Mouse (Mus musculus): ENCODE results near the gene Slc25a11. TPM values are rescaled to one million over a fixed set of nuclear protein-coding genes. Genes with fewer than 3 reads are reported as not detected.

Gene Slc25a11
- polyA plus RNA-seq, 2 experiments: 39.0 to 60.8 TPM

DNA sequence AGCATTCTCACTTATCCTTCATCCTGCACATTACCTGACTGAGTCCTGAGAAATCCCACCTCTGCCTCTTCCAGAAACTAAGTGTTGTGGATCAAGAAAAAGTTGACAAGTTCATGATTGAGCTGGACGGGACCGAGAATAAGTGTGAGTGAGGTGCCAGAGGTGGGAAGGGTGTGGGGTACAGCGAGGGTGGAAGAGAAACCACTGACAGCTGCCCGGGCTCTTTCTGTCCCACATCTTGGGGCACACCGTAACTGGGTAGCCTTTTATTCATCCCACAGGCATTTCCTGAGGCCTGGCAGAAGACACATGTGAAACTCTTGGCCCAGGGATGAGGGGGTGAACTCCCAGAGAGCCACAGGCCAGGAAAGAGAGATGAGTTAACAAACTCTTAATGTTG lies 11.2 kb upstream of the Slc25a11 start:
- no peak overlapping the region for H3K9ac ChIP-seq (replicated peaks)
- no peaks in the 10 kb centered on the region for H3K9me3 ChIP-seq (ENCODE audit: control insufficient read depth, low read length)
- peaks cover 5% of the 10 kb centered on the region for H3K36me3 ChIP-seq (replicated peaks; ENCODE audit: control insufficient read depth, insufficient read depth, low read depth)
- H3K27ac ChIP-seq: no peak overlapping the region
- peaks cover 15 to 20% of the 10 kb centered on the region in 2 experiments for H3K4me1 ChIP-seq (replicated peaks; ENCODE audit: control insufficient read depth in 2 of 2, insufficient read depth in 2 of 2, low read length in 1 of 2)
- no peaks in the 10 kb centered on the region; the same call in 1 of the 2 replicates for H3K27me3 ChIP-seq (ENCODE audit: control insufficient read depth, insufficient read depth, low read length)
- no peak for TF ChIP-seq EP300 (IDR thresholded peaks at IDR 0.05; ENCODE audit: low read depth)
- no peak for TF ChIP-seq CTCF (IDR thresholded peaks at IDR 0.05; ENCODE audit: low read depth)
- whole genome bisulfite sequencing (ENCODE audit: insufficient replicate concordance): 68% methylated on average over 5 of the region's 5 CpGs
- ATAC-seq (ENCODE audit: insufficient read depth) (no peak), DNase-seq (ENCODE audit: low read depth in 3 of 3, low spot score in 3 of 3) (no peak)
- no peak overlapping the region for H3K4me2 ChIP-seq (ENCODE audit: low read depth)
- no peak overlapping the region for H3K4me3 ChIP-seq (ENCODE audit: insufficient read depth in 1 of 2, low read depth in 2 of 2, low read length in 2 of 2)

DNA sequence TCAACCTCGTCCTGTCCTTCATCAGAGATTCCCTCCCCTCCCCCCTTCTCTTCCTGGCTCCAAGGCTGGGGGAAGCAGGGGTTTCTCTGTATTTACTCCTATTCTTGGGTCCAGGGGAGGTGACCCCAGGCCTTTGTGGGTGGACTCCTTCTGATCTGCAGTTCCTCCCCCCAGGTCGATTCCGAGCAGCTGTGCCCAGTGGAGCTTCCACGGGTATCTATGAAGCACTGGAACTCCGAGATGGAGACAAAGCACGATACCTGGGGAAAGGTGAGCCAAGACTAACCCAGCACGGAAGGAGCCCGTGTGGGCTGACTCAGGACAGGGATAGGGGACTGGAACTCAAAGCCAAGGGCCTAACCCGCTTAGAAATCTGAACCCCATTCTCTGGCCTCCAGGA lies 10.7 kb upstream of the Slc25a11 start:
- WGBS (ENCODE audit: insufficient replicate concordance): 73% methylated on average over 9 of the region's 9 CpGs
- peaks cover 2% of the 10 kb centered on the region for H3K36me3 ChIP-seq (replicated peaks; ENCODE audit: control insufficient read depth, insufficient read depth, low read depth)

DNA sequence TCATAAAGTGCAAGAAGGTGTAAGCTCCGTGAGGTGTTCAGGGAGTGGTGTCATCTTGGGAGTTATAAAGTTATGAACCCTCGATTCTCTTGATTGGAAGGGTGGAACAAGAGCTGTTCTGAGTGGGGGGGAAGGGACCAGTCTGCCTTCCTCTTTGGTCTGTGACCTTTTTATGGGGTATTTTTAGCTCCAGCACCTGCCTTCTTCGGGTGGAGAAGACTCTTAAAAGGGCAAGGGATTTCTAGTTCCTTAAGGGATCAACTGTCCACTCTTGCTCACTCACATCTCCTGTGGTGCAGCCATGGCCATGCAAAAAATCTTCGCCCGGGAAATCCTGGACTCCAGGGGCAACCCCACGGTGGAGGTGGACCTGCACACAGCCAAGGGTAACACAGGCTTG lies 10.3 kb upstream of the Slc25a11 start:
- 50% methylated on average over 6 of the region's 6 CpGs for WGBS (ENCODE audit: insufficient replicate concordance)
- Histone ChIP-seq H3K9me3 (ENCODE audit: control insufficient read depth, low read length) (no peaks in the 10 kb centered on the region), H3K27ac (no peak overlapping the region), H3K4me1 (replicated peaks; ENCODE audit: control insufficient read depth in 2 of 2, insufficient read depth in 2 of 2, low read length in 1 of 2) (peaks cover 19 to 20% of the 10 kb centered on the region in 2 experiments), H3K4me2 (ENCODE audit: low read depth) (no peak overlapping the region), H3K9ac (replicated peaks) (no peak overlapping the region), H3K36me3 (replicated peaks; ENCODE audit: control insufficient read depth, insufficient read depth, low read depth) (peaks cover 4% of the 10 kb centered on the region), H3K4me3 (ENCODE audit: insufficient read depth in 1 of 2, low read depth in 2 of 2, low read length in 2 of 2) (no peak overlapping the region), H3K27me3 (ENCODE audit: control insufficient read depth, insufficient read depth, low read length) (no peaks in the 10 kb centered on the region; the same call in 1 of the 2 replicates)
- ATAC-seq (ENCODE audit: insufficient read depth) (no peak), DNase-seq (ENCODE audit: low read depth in 3 of 3, low spot score in 3 of 3) (no peak)
- no peak for TF ChIP-seq EP300 (IDR thresholded peaks at IDR 0.05; ENCODE audit: low read depth)
- TF ChIP-seq CTCF (IDR thresholded peaks at IDR 0.05; ENCODE audit: low read depth): no peak

More for the DNA sequence above, 10.7 kb upstream of the Slc25a11 start:
- DNase-seq (ENCODE audit: low read depth in 3 of 3, low spot score in 3 of 3): no peak
- no peaks in the 10 kb centered on the region for H3K9me3 ChIP-seq (ENCODE audit: control insufficient read depth, low read length)
- TF ChIP-seq CTCF (IDR thresholded peaks at IDR 0.05; ENCODE audit: low read depth) (no peak), EP300 (IDR thresholded peaks at IDR 0.05; ENCODE audit: low read depth) (no peak)
- no peak for ATAC-seq (ENCODE audit: insufficient read depth)
- no peak overlapping the region for H3K4me2 ChIP-seq (ENCODE audit: low read depth)
- H3K27me3 ChIP-seq (ENCODE audit: control insufficient read depth, insufficient read depth, low read length): no peaks in the 10 kb centered on the region; the same call in 1 of the 2 replicates
- H3K27ac ChIP-seq: no peak overlapping the region
- H3K4me3 ChIP-seq (ENCODE audit: insufficient read depth in 1 of 2, low read depth in 2 of 2, low read length in 2 of 2): no peak overlapping the region
- peaks cover 15 to 20% of the 10 kb centered on the region in 2 experiments for H3K4me1 ChIP-seq (replicated peaks; ENCODE audit: control insufficient read depth in 2 of 2, insufficient read depth in 2 of 2, low read length in 1 of 2)
- H3K9ac ChIP-seq (replicated peaks): no peak overlapping the region

DNA sequence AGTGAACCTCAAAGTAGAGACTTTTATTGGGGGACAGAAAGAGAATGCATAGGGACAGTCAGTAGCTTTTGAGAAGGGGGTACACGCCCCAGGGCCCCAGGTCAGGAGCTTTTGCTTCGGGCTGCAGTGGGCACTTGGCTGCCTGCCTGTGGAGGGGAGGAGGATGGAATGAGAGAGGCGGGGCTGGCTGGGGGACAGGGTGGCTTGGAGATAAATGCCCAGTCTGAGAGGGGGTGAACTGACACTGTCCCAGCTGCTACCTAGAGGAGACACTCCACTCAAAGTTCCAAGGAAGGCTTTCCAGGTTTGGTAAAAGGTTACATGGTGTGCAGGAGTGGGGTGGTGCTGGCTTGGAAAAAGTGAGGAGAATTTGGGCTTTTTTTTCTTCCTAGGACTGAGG lies 9.7 kb upstream of the Slc25a11 start, which contains the start of gene Eno3:
Gene Eno3 (plus strand): TSS at position 239 of the 400 bp plus-strand sequence.
- H3K36me3 ChIP-seq (replicated peaks; ENCODE audit: control insufficient read depth, insufficient read depth, low read depth): peaks cover 10% of the 10 kb centered on the region
- DNase-seq (ENCODE audit: low read depth in 3 of 3, low spot score in 3 of 3) (no peak), ATAC-seq (ENCODE audit: insufficient read depth) (no peak)
- WGBS (ENCODE audit: insufficient replicate concordance): 14% methylated on average over 3 of the region's 3 CpGs
- no peak for TF ChIP-seq EP300 (IDR thresholded peaks at IDR 0.05; ENCODE audit: low read depth)
- no peaks in the 10 kb centered on the region for H3K9me3 ChIP-seq (ENCODE audit: control insufficient read depth, low read length)
- H3K27me3 ChIP-seq (ENCODE audit: control insufficient read depth, insufficient read depth, low read length): no peaks in the 10 kb centered on the region; the same call in 1 of the 2 replicates
- peak within 1 kb of the TSS; percentile 91 for H3K27ac ChIP-seq
- H3K9ac ChIP-seq (replicated peaks): peak within 1 kb of the TSS; percentile 99
- H3K4me3 ChIP-seq (ENCODE audit: insufficient read depth in 1 of 2, low read depth in 2 of 2, low read length in 2 of 2): peak within 1 kb of the TSS; percentile 21 to 97
- H3K4me2 ChIP-seq (ENCODE audit: low read depth): peak within 1 kb of the TSS; percentile 85
- H3K4me1 ChIP-seq (replicated peaks; ENCODE audit: control insufficient read depth in 2 of 2, insufficient read depth in 2 of 2, low read length in 1 of 2): peaks cover 23 to 25% of the 10 kb centered on the region in 2 experiments

DNA sequence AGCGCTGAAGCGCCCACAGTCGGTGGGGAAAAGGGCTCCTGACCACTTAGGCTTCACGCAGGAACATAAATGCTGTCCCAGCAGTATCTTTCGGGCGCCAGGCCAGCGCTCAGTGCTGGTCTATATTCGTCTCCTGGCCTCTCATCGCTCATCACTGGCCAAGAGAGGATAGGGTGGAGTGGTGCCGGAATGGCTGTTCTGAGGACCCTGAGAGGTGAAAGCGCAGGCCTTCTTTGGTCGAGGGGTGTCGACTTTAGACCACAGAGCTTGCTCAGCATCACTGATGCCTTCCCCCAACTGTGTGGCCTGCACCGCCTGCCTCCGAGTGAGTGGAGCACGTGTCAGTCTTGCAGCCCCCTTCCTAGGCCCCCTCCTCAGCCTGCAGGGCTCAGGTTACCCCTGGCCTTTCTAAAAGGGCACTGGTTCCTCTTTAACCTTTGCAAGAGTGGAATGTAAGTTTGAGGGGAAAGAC lies 9.2 kb upstream of the Slc25a11 start:
- H3K4me2 ChIP-seq (ENCODE audit: low read depth): peak overlapping the region; percentile 85
- DNase-seq (ENCODE audit: low read depth in 3 of 3, low spot score in 3 of 3) (no peak), ATAC-seq (ENCODE audit: insufficient read depth) (no peak)
- H3K9ac ChIP-seq (replicated peaks): no peak overlapping the region; the same call in 1 of the 2 replicates
- H3K9me3 ChIP-seq (ENCODE audit: control insufficient read depth, low read length): no peaks in the 10 kb centered on the region
- H3K4me1 ChIP-seq (replicated peaks; ENCODE audit: control insufficient read depth in 2 of 2, insufficient read depth in 2 of 2, low read length in 1 of 2): peaks cover 27 to 30% of the 10 kb centered on the region in 2 experiments
- peak overlapping the region; percentile 21 to 97 for H3K4me3 ChIP-seq (ENCODE audit: insufficient read depth in 1 of 2, low read depth in 2 of 2, low read length in 2 of 2)
- H3K36me3 ChIP-seq (replicated peaks; ENCODE audit: control insufficient read depth, insufficient read depth, low read depth): peaks cover 14% of the 10 kb centered on the region
- no peaks in the 10 kb centered on the region; the same call in 1 of the 2 replicates for H3K27me3 ChIP-seq (ENCODE audit: control insufficient read depth, insufficient read depth, low read length)
- 23% methylated on average over 16 of the region's 16 CpGs for WGBS (ENCODE audit: insufficient replicate concordance)
- TF ChIP-seq EP300 (IDR thresholded peaks at IDR 0.05; ENCODE audit: low read depth) (no peak), CTCF (IDR thresholded peaks at IDR 0.05; ENCODE audit: low read depth) (no peak)
- H3K27ac ChIP-seq: no peak overlapping the region

Data from liver, embryonic 14.5 days (tissue).